Mouse (Mus musculus): ENCODE results near the gene Ddx25. TPM values are rescaled to one million over a fixed set of nuclear protein-coding genes. Genes with fewer than 3 reads are reported as not detected.

Gene Ddx25
- polyA plus RNA-seq (2016; fragmentation: Nextera tagmentation; extraction: Ambion mirVana), result 8.0 and 8.2 TPM in 2 replicates

DNA sequence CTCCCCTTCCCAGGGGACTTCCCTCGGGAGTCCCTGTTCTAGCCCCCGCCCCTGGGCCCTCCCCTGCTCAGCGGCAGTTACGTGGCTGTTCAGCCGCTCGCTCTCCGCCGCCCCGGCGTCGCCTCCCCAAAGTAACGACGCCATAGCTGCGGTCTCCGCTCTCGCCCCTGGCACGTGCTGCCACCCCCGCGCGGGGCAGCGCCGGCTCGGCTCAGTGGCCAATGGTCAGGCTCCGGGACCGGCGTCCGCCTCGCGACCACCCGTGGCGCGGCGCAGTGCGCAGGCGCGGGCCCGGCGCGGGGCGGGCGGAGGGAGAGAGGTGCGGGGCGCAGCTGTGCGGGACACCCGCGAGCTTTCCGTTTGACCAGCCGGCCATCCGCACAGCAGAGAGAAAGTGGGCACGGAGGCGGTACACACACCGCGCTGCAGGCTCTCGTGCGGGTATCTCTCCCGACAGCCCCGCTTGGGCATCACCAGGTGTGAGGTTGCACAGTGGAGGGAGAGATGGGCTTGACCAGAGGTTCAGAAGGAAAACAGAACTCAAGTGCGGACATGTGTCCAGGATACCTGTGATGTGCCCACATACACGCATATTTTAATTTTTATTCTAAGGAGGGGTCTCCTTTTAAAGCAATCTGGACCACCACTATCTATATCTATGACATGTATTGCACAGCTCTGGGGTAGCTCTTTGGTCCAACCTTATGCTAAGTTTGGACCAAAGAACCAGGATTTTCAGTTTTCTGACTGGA is at the start of gene Ddx25, which contains the start of gene Pus3:
TSS of gene Ddx25 (minus strand) at position 272 of the 752 bp plus-strand sequence.
TSS of gene Pus3 (plus strand) at position 339 of the 752 bp plus-strand sequence.
- under 1% methylated on average over 59 of the region's 59 CpGs for WGBS
- Histone ChIP-seq H3K27me3 (ENCODE audit: low read depth, poor library complexity, severe bottlenecking) (peaks cover 27% of the 10 kb centered on the region), H3K4me1 (peaks cover 25% of the 10 kb centered on the region), H3K4me3 (peak within 1 kb of the TSS; percentile 67), H3K9me3 (replicated peaks) (no peaks in the 10 kb centered on the region), H3K36me3 (peaks cover 27% of the 10 kb centered on the region), H3K27ac (replicated peaks) (peak within 1 kb of the TSS; percentile 87)
- peak; percentile 79 for DNase-seq (ENCODE audit: low spot score)

DNA sequence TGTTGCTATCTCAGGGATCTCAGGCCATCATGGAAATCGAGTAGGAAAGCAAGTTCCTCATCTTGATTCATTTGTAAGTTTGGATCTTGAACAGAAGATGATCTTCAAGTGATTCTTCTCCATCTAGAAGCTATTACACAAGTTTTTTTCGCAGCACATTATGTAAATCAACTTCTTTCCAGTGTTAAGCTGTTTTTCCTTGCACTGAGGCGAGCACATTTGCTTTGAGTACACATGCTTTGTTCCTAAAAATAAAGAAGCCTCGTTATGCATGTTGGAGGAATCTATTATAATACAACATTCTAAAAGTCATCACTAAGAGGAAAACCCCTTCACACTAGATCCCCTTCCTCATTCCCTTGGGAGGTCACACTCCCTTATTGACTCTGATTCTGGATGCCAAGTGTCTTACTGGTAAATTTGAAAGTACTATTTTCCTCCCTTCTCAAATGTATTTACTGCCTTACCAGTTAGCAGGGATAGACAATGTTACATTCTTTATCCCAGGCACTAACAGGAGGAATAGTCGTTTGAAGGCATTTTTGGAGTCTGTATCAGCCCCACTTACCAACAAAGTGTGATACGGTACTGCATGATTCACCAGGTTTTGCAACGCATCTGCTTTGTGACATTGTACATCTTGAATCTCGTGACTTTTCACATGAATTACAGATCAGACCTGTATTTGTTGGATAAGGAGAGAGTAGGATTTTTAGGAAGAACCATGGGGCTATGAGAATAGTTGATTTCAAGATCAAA is 49.5 kb upstream of the Ddx25 start:
- H3K4me3 ChIP-seq, result no peak overlapping the region
- DNase-seq (ENCODE audit: low spot score), result no peak
- no peaks in the 10 kb centered on the region for H3K36me3 ChIP-seq
- no peaks in the 10 kb centered on the region for H3K27me3 ChIP-seq (ENCODE audit: low read depth, poor library complexity, severe bottlenecking)
- H3K4me1 ChIP-seq, result no peaks in the 10 kb centered on the region
- H3K9me3 ChIP-seq (replicated peaks), result 0 out of 2 replicates have a peak, but pooled peaks cover 7% of the 10 kb centered on the region
- no peak overlapping the region for H3K27ac ChIP-seq (replicated peaks)
- 72% methylated on average over 8 of the region's 8 CpGs for WGBS

DNA sequence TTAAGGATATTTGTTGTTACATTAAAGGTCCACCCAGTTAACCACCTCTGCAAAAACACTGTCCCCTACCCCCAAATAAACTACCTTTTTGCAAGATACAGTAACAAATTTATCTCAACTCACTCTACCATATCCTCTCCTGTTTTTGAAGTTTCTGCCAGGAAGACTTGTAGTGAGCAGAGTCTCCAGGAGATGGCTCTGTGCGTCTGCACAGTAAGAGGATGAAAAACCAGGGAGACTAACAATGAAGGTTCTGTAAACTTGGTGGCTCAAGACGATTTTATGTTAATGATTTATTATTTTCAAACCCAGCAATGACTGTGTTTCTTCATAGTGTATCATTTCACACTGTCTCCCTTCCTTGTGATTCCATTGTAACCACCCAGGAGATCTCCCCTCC is 34.6 kb upstream of the Ddx25 start:
- H3K27me3 ChIP-seq (ENCODE audit: low read depth, poor library complexity, severe bottlenecking), result no peaks in the 10 kb centered on the region
- H3K27ac ChIP-seq (replicated peaks), result no peak overlapping the region
- H3K4me3 ChIP-seq, result no peak overlapping the region
- H3K4me1 ChIP-seq, result no peaks in the 10 kb centered on the region
- H3K9me3 ChIP-seq (replicated peaks), result peaks cover 8% of the 10 kb centered on the region; the same call in 1 of the 2 replicates
- no peak for DNase-seq (ENCODE audit: low spot score)
- 24% methylated on average over 2 of the region's 2 CpGs for WGBS
- H3K36me3 ChIP-seq, result no peaks in the 10 kb centered on the region

- Histone ChIP-seq H3K27me3 (ENCODE audit: low read depth, poor library complexity, severe bottlenecking) (no peaks in the 10 kb centered on the region), H3K4me1 (no peaks in the 10 kb centered on the region), H3K9me3 (replicated peaks) (no peaks in the 10 kb centered on the region), H3K36me3 (no peaks in the 10 kb centered on the region), H3K27ac (replicated peaks) (no peak overlapping the region), H3K4me3 (no peak overlapping the region)
- no peak for DNase-seq (ENCODE audit: low spot score)
- WGBS, result 53% methylated on average over 1 of the region's 1 CpGs
Measured at GRCm38 (mm10) chr9:35587674-35588073, 29.3 kb upstream of the Ddx25 start.

DNA sequence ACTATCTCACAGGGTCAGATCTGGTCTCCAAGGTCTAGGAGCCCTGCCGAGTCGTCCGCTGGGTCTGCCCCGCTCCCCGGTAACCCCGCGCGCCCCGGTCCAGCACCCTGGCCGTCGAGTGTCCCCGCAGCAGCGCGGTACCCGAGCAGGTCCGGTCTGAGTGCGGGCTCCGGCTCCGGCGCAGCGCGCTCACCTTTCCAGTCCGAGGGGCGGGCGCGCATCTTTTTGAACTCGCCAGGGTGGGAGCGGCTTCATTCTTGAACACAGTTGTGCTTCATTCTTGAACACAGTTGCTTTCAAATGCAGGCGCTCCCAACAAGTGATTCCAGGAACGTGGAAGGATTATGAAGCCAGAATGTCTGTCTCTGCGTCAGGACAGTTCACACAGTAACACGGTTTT is 16.1 kb upstream of the Ddx25 start:
- Histone ChIP-seq H3K4me3 (peak overlapping the region; percentile 51), H3K36me3 (no peaks in the 10 kb centered on the region), H3K27ac (replicated peaks) (no peak overlapping the region), H3K4me1 (peaks cover 14% of the 10 kb centered on the region), H3K27me3 (ENCODE audit: low read depth, poor library complexity, severe bottlenecking) (peaks cover 40% of the 10 kb centered on the region), H3K9me3 (replicated peaks) (no peaks in the 10 kb centered on the region)
- DNase-seq (ENCODE audit: low spot score), result peak; percentile 25
- WGBS, result 6% methylated on average over 32 of the region's 32 CpGs

GRCm38 (mm10) chr9:35570663-35571062 is 12.3 kb upstream of the Ddx25 start:
- peaks cover 30% of the 10 kb centered on the region for H3K27me3 ChIP-seq (ENCODE audit: low read depth, poor library complexity, severe bottlenecking)
- DNase-seq (ENCODE audit: low spot score), result no peak
- peaks cover 28% of the 10 kb centered on the region for H3K36me3 ChIP-seq
- peaks cover 29% of the 10 kb centered on the region for H3K4me1 ChIP-seq
- H3K27ac ChIP-seq (replicated peaks), result peak overlapping the region; percentile 96
- WGBS, result 14% methylated on average over 5 of the region's 5 CpGs
- H3K9me3 ChIP-seq (replicated peaks), result no peaks in the 10 kb centered on the region
- peak overlapping the region; percentile 82 for H3K4me3 ChIP-seq

DNA sequence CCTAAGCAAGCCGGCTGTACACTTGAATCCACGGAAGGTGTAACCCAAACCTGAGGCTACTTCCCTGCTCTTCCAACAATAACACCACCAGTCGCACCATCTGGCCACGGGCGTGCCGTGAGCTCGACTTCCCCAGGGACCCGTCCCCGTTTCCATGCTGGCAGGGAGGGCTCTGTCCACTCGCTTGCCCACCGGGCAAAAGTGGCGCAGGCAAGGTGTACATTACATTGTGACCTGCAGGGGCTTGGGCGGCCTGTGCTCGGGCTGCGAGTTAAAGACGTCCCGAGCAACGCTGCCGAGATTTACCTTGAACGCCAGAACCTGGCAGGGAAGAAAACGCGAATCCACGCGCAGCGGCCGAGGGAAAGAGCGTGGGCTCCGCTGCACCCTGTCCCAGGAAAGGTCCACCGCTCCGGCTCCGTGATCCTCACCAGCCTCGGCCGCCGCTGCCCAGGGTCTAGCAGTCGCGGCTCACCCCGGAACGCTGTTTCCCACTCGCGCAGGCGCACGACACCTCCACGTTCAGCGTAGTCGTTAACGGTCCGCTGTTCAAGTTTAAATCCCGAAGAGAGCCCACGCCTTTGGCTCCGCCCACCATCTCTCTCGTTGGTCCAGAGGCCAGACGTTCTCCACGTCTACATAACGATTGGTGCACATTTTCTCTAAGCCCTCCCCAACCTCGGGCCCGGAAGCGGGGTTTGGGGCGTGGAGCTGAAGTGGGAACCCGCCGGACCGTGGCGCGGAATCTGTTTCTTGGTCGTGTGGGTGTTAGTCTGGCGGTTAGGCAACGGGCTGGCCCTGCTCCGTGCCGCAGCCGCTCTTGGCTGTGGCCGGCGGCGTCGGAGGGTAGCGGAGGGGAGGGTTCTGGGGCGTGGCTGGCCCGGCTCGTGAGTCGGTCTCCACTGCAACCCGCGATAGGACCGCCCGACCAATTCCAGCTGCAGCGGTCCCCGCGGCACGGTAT is 11.5 kb upstream of the Ddx25 start, which contains the start of the genes Pate2 and Hyls1:
TSS of gene Pate2 (plus strand) at position 714 of the 964 bp plus-strand sequence.
TSS of gene Hyls1 (minus strand) at position 828 of the 964 bp plus-strand sequence.
- Histone ChIP-seq H3K4me3 (peak within 1 kb of the TSS; percentile 82), H3K36me3 (peaks cover 36% of the 10 kb centered on the region), H3K27me3 (ENCODE audit: low read depth, poor library complexity, severe bottlenecking) (peaks cover 22% of the 10 kb centered on the region), H3K27ac (replicated peaks) (peak within 1 kb of the TSS; percentile 96), H3K4me1 (peaks cover 29% of the 10 kb centered on the region), H3K9me3 (replicated peaks) (no peaks in the 10 kb centered on the region)
- DNase-seq (ENCODE audit: low spot score), result peak; percentile 92
- under 1% methylated on average over 86 of the region's 86 CpGs for WGBS

DNA sequence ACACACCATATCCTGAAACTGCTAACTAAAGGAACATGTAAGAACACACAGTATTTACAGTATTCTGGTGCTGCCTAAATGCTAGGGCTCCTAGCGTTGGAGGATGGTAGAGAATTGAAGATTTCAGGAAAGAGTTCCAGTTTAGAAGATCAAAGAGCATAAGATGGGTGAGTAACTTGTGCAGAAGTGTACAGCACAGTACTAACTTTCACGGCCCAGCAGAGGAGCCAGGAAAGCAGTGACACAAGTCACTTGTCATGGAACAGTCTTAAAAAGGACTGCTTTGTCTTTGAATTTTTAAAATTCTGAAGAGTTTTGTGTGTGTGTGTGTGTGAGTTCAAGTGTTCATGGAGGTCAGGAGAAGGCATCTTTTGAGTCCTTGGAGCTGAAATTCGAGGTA is 9.7 kb upstream of the Ddx25 start:
- H3K9me3 ChIP-seq (replicated peaks), result no peaks in the 10 kb centered on the region
- peaks cover 55% of the 10 kb centered on the region for H3K36me3 ChIP-seq
- 86% methylated on average over 3 of the region's 3 CpGs for WGBS
- no peak overlapping the region for H3K4me3 ChIP-seq
- peaks cover 4% of the 10 kb centered on the region; the same call in 1 of the 2 replicates for H3K27me3 ChIP-seq (ENCODE audit: low read depth, poor library complexity, severe bottlenecking)
- no peak for DNase-seq (ENCODE audit: low spot score)
- H3K4me1 ChIP-seq, result peaks cover 22% of the 10 kb centered on the region
- H3K27ac ChIP-seq (replicated peaks), result no peak overlapping the region

DNA sequence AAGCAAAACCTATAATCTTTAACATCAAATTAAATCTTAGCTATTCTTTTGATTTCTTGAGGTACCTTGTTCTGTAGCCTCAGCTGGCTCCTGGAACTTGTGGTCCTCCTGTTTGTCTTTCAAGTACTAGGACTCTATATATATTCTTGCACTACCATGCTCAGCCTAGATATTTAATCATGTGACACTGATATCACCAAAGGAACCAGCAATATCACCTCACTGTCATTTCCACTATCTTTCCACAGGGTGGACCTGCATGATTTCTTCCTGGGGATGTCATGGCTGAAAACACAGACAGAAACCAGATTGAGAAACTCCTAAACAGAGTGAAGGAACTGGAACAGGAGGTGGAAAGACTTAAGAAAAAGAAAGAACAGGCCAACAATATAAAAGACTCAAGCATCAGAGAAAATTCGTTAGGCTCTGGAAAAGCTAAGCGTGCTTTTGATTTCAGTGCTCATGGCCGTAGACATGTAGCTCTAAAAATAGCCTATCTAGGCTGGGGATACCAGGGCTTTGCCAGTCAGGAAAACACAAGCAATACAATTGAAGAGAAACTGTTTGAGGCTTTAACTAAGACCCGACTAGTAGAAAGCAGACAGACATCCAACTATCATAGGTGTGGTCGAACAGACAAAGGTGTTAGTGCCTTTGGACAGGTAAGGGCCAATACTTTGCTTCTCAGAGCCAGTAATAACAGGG is 6.4 kb upstream of the Ddx25 start:
- H3K27ac ChIP-seq (replicated peaks), result no peak overlapping the region
- H3K27me3 ChIP-seq (ENCODE audit: low read depth, poor library complexity, severe bottlenecking), result no peaks in the 10 kb centered on the region
- no peaks in the 10 kb centered on the region for H3K9me3 ChIP-seq (replicated peaks)
- peaks cover 23% of the 10 kb centered on the region for H3K4me1 ChIP-seq
- no peak overlapping the region for H3K4me3 ChIP-seq
- 90% methylated on average over 5 of the region's 5 CpGs for WGBS
- no peak for DNase-seq (ENCODE audit: low spot score)
- H3K36me3 ChIP-seq, result peaks cover 77% of the 10 kb centered on the region

DNA sequence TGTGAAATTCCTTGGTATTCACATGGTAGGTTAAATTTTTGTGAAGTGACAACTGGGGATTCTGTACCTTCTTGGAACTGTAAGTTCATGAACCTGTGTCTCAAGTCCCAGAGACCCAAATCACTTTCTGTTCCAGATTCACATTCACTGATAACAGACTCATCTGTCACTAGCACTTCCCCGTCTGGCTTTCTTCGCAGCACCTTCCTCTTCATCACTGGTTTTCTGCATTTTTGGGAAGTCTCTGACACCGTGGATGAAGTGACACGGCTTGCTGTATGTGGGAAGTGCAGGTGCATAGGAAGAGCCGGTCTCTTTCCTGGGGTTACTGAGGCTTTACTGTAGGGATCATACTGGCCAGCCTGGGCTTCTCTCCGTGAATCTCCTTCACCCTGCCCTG is 3.3 kb upstream of the Ddx25 start:
- H3K27ac ChIP-seq (replicated peaks), result no peak overlapping the region
- H3K36me3 ChIP-seq, result peaks cover 59% of the 10 kb centered on the region
- no peak overlapping the region for H3K4me3 ChIP-seq
- peaks cover 25% of the 10 kb centered on the region for H3K4me1 ChIP-seq
- no peaks in the 10 kb centered on the region for H3K9me3 ChIP-seq (replicated peaks)
- 88% methylated on average over 6 of the region's 6 CpGs for WGBS
- DNase-seq (ENCODE audit: low spot score), result no peak
- peaks cover 14% of the 10 kb centered on the region for H3K27me3 ChIP-seq (ENCODE audit: low read depth, poor library complexity, severe bottlenecking)

DNA sequence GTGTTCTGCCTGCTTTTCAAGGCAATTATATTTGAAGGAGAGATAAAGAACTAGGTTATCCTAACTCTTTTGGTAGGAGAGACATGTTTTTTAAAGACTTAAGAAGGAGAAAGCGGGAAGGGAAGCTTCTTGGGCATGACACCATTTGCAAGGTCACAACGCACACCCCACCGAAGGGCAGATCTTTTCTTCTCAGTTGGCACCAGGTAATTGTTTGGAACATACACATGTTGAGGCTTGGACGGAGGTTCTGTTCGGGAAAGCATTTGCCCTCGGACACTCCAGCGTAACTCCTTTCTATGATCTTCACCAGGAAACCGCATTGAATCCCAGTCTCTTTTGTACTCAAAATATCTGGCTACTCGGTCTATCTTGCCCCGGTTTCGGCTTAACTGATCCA is 2.7 kb upstream of the Ddx25 start:
- no peaks in the 10 kb centered on the region for H3K9me3 ChIP-seq (replicated peaks)
- no peak overlapping the region for H3K4me3 ChIP-seq
- DNase-seq (ENCODE audit: low spot score), result no peak
- peaks cover 53% of the 10 kb centered on the region for H3K36me3 ChIP-seq
- 96% methylated on average over 11 of the region's 11 CpGs for WGBS
- H3K4me1 ChIP-seq, result peaks cover 25% of the 10 kb centered on the region
- H3K27ac ChIP-seq (replicated peaks), result no peak overlapping the region
- H3K27me3 ChIP-seq (ENCODE audit: low read depth, poor library complexity, severe bottlenecking), result peaks cover 19% of the 10 kb centered on the region
